Mouse (Mus musculus) hindbrain, embryonic 11.5 days (tissue): ENCODE results near the gene Sinhcaf. TPM values are rescaled to one million over a fixed set of nuclear protein-coding genes. Genes with fewer than 3 reads are reported as not detected.
"Not testable (repeated sequence)": the region's sequence is repeated elsewhere in the genome, so short reads cannot be mapped to it uniquely, and the experiment has no call there.

Experiments
- ATAC-seq: fragments of 200-750 bp; cut with Nextera tagmentation; 2 replicates; pipeline ENCODE4 v1.8.0; 2017; ENCODE audit warnings: mild to moderate bottlenecking, moderate TSS enrichment, moderate library complexity; ENCODE audit not compliant: low FRiP score
- DNase-seq: peaks from one replicate; pipeline ENCODE4 v3.0.0-alpha.2; 2015; ENCODE audit warnings: low spot score
- H3K27ac ChIP-seq: fragments of 300-500 bp; sonication (generic); 2 replicates; pipeline ENCODE4 v1.5.1; 2014; ENCODE audit warnings: mild to moderate bottlenecking, low read depth, low read length
- H3K27me3 ChIP-seq: fragments of 300-500 bp; sonication (generic); 2 replicates; pipeline ENCODE4 v1.6.1; 2014; ENCODE audit warnings: mild to moderate bottlenecking, low read length, moderate library complexity, mixed read lengths; ENCODE audit not compliant: control insufficient read depth, insufficient read depth
- H3K36me3 ChIP-seq: fragments of 300-500 bp; sonication (generic); 2 replicates; pipeline ENCODE4 v1.6.1; 2014; ENCODE audit warnings: mild to moderate bottlenecking, low read length, moderate library complexity, mixed read lengths; ENCODE audit not compliant: control insufficient read depth, insufficient read depth
- H3K4me1 ChIP-seq: fragments of 300-500 bp; sonication (generic); replicated peaks from 2 replicates; pipeline ENCODE4 v1.6.1; 2014; ENCODE audit warnings: low read length, mixed read lengths; ENCODE audit not compliant: control insufficient read depth, insufficient read depth
- H3K4me2 ChIP-seq: fragments of 300-500 bp; sonication (generic); replicated peaks from 2 replicates; pipeline ENCODE4 v1.6.1; 2014; ENCODE audit warnings: mild to moderate bottlenecking, low read depth, low read length
- H3K4me3 ChIP-seq: fragments of 300-500 bp; sonication (generic); 2 replicates; pipeline ENCODE4 v1.5.1; 2014; ENCODE audit warnings: low read depth, low read length
- H3K9ac ChIP-seq: fragments of 300-500 bp; sonication (generic); 2 replicates; pipeline ENCODE4 v1.6.1; 2014; ENCODE audit warnings: low read depth, low read length
- H3K9me3 ChIP-seq: fragments of 300-500 bp; sonication (generic); 2 replicates; pipeline ENCODE4 v1.6.1; 2016; ENCODE audit warnings: low read length; ENCODE audit not compliant: control insufficient read depth
- WGBS: fragments of 180-500 bp; shearing (Covaris S2); extraction: QIAGEN DNeasy Blood & Tissue Kit; methylation state at CpG from one replicate; pipeline ENCODE4 v1.1.7; 2014; 5-methylcytosine and 5-hydroxymethylcytosine counted together
- polyA plus RNA-seq: library from polyadenylated mRNA; unstranded; fragments of >200 nt; fragmentation: Nextera tagmentation; extraction: Ambion mirVana; gene quantifications from 2 replicates; pipeline ENCODE4 v1.2.1, GENCODE M21; 2014

Gene Sinhcaf
- 246 and 283 TPM in 2 replicates for polyA plus RNA-seq

GRCm38 (mm10) chr6:148946409-148946742 is at the start of gene Sinhcaf:
Gene Sinhcaf (minus strand): TSS chr6:148946467.
- no peaks in the 10 kb centered on the region for H3K9me3 ChIP-seq
- H3K4me2 ChIP-seq = peak within 1 kb of the TSS; percentile 64
- DNase-seq (peak; percentile 100), ATAC-seq (peak; percentile 87)
- H3K9ac ChIP-seq = peak within 1 kb of the TSS; percentile 99
- H3K27me3 ChIP-seq = no peaks in the 10 kb centered on the region
- WGBS = under 1% methylated on average over 37 of the region's 47 CpGs
- H3K36me3 ChIP-seq = no peaks in the 10 kb centered on the region
- H3K4me1 ChIP-seq = peaks cover 3% of the 10 kb centered on the region; the same call in 1 of the 2 replicates
- peak within 1 kb of the TSS; percentile 85 for H3K4me3 ChIP-seq
- peak within 1 kb of the TSS; percentile 91 for H3K27ac ChIP-seq

- H3K4me1 ChIP-seq = no peaks in the 10 kb centered on the region
- ATAC-seq (no peak), DNase-seq (peak; percentile 8)
- H3K27me3 ChIP-seq = no peaks in the 10 kb centered on the region
- no peak overlapping the region for H3K4me2 ChIP-seq
- no peak overlapping the region for H3K9ac ChIP-seq
- H3K27ac ChIP-seq = no peak overlapping the region
- H3K36me3 ChIP-seq = 0 out of 2 replicates have a peak, but pooled peaks cover 2% of the 10 kb centered on the region
- H3K9me3 ChIP-seq = no peaks in the 10 kb centered on the region
- H3K4me3 ChIP-seq = no peak overlapping the region
- 59% methylated on average over 5 of the region's 5 CpGs for WGBS
Observed at GRCm38 (mm10) chr6:148994327-148994999, 48.2 kb upstream of the Sinhcaf start.

GRCm38 (mm10) chr6:148993117-148994077 is 47.1 kb upstream of the Sinhcaf start:
- peak; percentile 61 for DNase-seq
- Histone ChIP-seq H3K4me2 (no peak overlapping the region), H3K4me3 (no peak overlapping the region)

DNA sequence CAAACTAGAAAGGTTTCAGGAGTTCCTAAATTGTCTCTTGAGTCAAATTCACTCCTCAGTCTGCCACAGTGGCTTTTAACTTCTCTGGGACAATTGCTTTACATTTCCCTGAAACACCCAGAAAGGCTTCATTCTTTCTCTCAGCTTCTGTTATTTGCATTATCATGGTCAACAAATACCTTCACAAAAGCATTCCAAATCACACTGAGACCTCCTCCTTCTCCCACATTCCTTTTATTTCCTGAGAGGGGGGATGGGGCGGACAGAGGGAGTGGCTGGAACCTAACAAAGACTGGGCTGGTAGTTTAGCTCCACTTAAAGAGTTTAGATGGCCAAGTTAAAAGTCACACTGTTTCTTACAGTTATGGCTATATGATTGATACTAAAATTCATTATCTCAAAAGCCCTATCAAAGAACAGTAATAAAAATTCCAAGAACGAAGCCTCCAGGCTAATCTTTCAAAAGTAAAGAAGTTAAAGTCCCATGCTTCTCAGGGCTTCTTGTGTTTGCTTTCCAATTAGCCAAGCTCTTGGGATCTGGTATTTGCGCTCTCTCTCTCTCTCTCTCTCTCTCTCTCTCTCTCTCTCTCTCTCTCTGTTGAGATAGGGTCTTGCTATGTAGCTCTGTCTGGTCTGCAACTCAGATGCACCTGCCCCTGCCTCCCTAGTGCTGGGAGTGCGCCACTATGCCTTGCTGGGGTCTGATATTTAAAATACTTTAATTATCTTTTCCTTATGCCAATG is 46.3 kb upstream of the Sinhcaf start:
- Histone ChIP-seq H3K9ac (no peak overlapping the region), H3K9me3 (no peaks in the 10 kb centered on the region), H3K27ac (peak overlapping the region; percentile 2; the same call in 1 of the 2 replicates), H3K4me1 (no peaks in the 10 kb centered on the region), H3K36me3 (0 out of 2 replicates have a peak, but pooled peaks cover 2% of the 10 kb centered on the region), H3K4me3 (no peak overlapping the region), H3K27me3 (no peaks in the 10 kb centered on the region), H3K4me2 (no peak overlapping the region)
- 19% methylated on average over 4 of the region's 4 CpGs for WGBS
- ATAC-seq = peak; percentile 77
- DNase-seq = peak; percentile 65

More at GRCm38 (mm10) chr6:148993117-148994077, 47.1 kb upstream of the Sinhcaf start:
- H3K9me3 ChIP-seq = no peaks in the 10 kb centered on the region
- 17% methylated on average over 9 of the region's 9 CpGs for WGBS
- ATAC-seq = peak; percentile 72
- no peaks in the 10 kb centered on the region for H3K27me3 ChIP-seq
- 0 out of 2 replicates have a peak, but pooled peaks cover 2% of the 10 kb centered on the region for H3K36me3 ChIP-seq
- no peak overlapping the region for H3K27ac ChIP-seq
- H3K9ac ChIP-seq = no peak overlapping the region
- H3K4me1 ChIP-seq = no peaks in the 10 kb centered on the region

GRCm38 (mm10) chr6:148991660-148992372 is 45.5 kb upstream of the Sinhcaf start:
- H3K4me1 ChIP-seq = no peaks in the 10 kb centered on the region
- ATAC-seq (no peak), DNase-seq (peak; percentile 19)
- 0 out of 2 replicates have a peak, but pooled peaks cover 2% of the 10 kb centered on the region for H3K36me3 ChIP-seq
- H3K9me3 ChIP-seq = no peaks in the 10 kb centered on the region
- H3K27me3 ChIP-seq = no peaks in the 10 kb centered on the region
- no peak overlapping the region for H3K4me3 ChIP-seq
- 42% methylated on average over 6 of the region's 6 CpGs for WGBS
- H3K9ac ChIP-seq = no peak overlapping the region
- peak overlapping the region; percentile 2; the same call in 1 of the 2 replicates for H3K27ac ChIP-seq
- H3K4me2 ChIP-seq = no peak overlapping the region

DNA sequence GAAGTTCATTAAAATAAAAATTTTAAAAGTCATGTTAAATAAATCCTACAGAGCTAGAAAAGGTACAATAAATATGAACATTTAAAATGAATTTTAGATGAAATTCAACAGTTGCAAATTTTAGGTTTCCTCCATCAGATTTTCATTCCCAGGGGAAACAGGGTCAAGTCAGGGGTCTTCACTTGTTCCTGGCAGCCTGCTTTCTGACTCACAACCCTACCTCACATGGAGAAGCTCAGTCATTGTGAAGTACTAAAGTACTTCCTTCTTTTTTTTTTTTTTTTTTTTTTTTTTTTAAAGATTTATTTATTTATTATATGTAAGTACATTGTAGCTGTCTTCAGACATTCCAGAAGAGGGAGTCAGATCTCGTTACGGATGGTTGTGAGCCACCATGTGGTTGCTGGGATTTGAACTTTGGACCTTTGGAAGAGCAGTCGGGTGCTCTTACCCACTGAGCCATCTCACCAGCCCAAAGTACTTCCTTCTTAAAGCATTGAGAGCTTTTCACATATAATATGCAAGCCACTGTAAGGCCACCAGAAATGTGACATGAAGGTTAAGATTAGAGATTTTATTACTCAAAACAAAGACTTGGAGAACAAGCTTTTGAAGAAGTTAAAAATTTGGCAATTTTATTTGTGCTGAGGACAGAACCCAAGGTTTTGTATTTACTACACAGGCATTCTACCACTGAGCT is 43.7 kb upstream of the Sinhcaf start:
- not testable (repeated sequence) for DNase-seq, H3K4me2 ChIP-seq, H3K9me3 ChIP-seq, H3K4me3 ChIP-seq, ATAC-seq, H3K4me1 ChIP-seq, H3K27me3 ChIP-seq, H3K9ac ChIP-seq, H3K36me3 ChIP-seq, H3K27ac ChIP-seq
- WGBS = 86% methylated on average over 1 of the region's 3 CpGs

- H3K4me1 ChIP-seq = no peaks in the 10 kb centered on the region
- 85% methylated on average over 4 of the region's 4 CpGs for WGBS
- H3K27ac ChIP-seq = no peak overlapping the region
- no peaks in the 10 kb centered on the region for H3K36me3 ChIP-seq
- H3K9ac ChIP-seq = no peak overlapping the region
- no peak overlapping the region for H3K4me2 ChIP-seq
- H3K9me3 ChIP-seq = no peaks in the 10 kb centered on the region
- DNase-seq = no peak
- no peak overlapping the region for H3K4me3 ChIP-seq
- no peaks in the 10 kb centered on the region for H3K27me3 ChIP-seq
- no peak for ATAC-seq
Observed at GRCm38 (mm10) chr6:148986003-148986402, 39.7 kb upstream of the Sinhcaf start.
